Mouse (Mus musculus) MEL (cell line): ENCODE results near the gene Dnah5.

ENCODE experiments used
- BHLHE40 ChIP-seq: IDR thresholded peaks from 2 replicates; pipeline ENCODE4 v1.6.1; 2012; ENCODE audit warnings: low read depth, mild to moderate bottlenecking, inconsistent platforms, low read length, improper control_type of control experiment, borderline replicate concordance
- CHD2 ChIP-seq: IDR thresholded peaks from 2 replicates; pipeline ENCODE4 v1.6.1; 2011; ENCODE audit warnings: low read length, improper control_type of control experiment
- CTCF ChIP-seq, 3 experiments: IDR thresholded peaks in 2 of 3; conservative IDR thresholded peaks in 1 of 3; 2 replicates each; pipeline ENCODE4 v1.5.1; 2011 to 2012; ENCODE audit warnings: low read length in 3 of 3, low read depth in 2 of 3, mild to moderate bottlenecking in 2 of 3, improper control_type of control experiment in 1 of 3, inconsistent platforms in 1 of 3, mixed read lengths in 1 of 3, moderate library complexity in 1 of 3; ENCODE audit not compliant: control insufficient read depth in 1 of 3, insufficient read depth in 1 of 3, poor library complexity in 1 of 3, severe bottlenecking in 1 of 3
- ELF1 ChIP-seq: IDR thresholded peaks from 2 replicates; pipeline ENCODE4 v1.6.1; 2014; ENCODE audit warnings: low read depth, mild to moderate bottlenecking, inconsistent platforms, low read length, improper control_type of control experiment, moderate library complexity
- GATA1 ChIP-seq: IDR thresholded peaks from 2 replicates; pipeline ENCODE4 v1.6.1; 2011; ENCODE audit warnings: low read depth, low read length, improper control_type of control experiment
- JUND ChIP-seq: IDR thresholded peaks from 2 replicates; pipeline ENCODE4 v1.6.1; 2011; ENCODE audit warnings: low read depth, mild to moderate bottlenecking, improper control_type of control experiment, low read length
- MAX ChIP-seq: IDR thresholded peaks from 2 replicates; pipeline ENCODE4 v1.6.1; 2011; ENCODE audit warnings: low read length, improper control_type of control experiment
- POLR2A ChIP-seq, 2 experiments: IDR thresholded peaks; 2 replicates each; pipeline ENCODE4 v1.6.1; 2011 to 2012; ENCODE audit warnings: low read length in 2 of 2, mild to moderate bottlenecking in 2 of 2, control low read depth in 1 of 2, improper control_type of control experiment in 1 of 2, low read depth in 1 of 2, moderate library complexity in 1 of 2; ENCODE audit not compliant: control insufficient read depth in 1 of 2, insufficient read depth in 1 of 2, poor library complexity in 1 of 2
- TCF12 ChIP-seq: IDR thresholded peaks from 2 replicates; pipeline ENCODE4 v1.6.1; 2014; ENCODE audit warnings: low read depth, mild to moderate bottlenecking, inconsistent platforms, low read length, improper control_type of control experiment, moderate library complexity
- USF2 ChIP-seq, 2 experiments: IDR thresholded peaks; 2 replicates each; pipeline ENCODE4 v1.6.1; 2011 to 2012; ENCODE audit warnings: improper control_type of control experiment in 2 of 2, low read length in 2 of 2, borderline replicate concordance in 1 of 2, inconsistent platforms in 1 of 2, low read depth in 1 of 2, mild to moderate bottlenecking in 1 of 2; ENCODE audit not compliant: insufficient read depth in 1 of 2

DNA sequence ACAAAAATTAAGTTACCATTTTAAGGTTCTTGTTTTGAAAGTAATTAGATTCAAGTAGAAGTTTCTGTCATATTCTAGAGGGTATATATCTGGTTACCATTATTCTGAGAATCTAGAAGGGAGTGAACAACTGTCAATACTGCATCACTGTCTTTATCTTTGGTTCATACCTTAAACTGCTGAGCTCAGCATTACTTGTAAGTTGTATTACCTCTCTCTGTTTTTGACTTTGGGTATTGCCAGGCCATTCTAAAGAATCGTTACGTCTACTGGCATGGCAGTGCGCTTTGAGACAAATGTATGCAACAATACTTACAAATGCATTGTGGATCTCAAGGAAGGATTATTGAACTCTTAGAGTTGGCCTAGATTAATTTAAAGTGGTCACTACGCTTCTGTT is 240.9 kb downstream of the Dnah5 start:
- TF ChIP-seq CHD2 (no peak), POLR2A (IDR thresholded peaks at IDR 0.05; ENCODE audit: control insufficient read depth in 1 of 2, insufficient read depth in 1 of 2, low read depth in 1 of 2, low read length in 2 of 2, poor library complexity in 1 of 2) (no peak), CTCF (IDR thresholded peaks at IDR 0.05 in 2 of 3, conservative IDR thresholded peaks at IDR 0.05 in 1 of 3; ENCODE audit: control insufficient read depth in 1 of 3, insufficient read depth in 1 of 3, low read depth in 2 of 3, low read length in 3 of 3, poor library complexity in 1 of 3, severe bottlenecking in 1 of 3) (no peak), TCF12 (no peak), JUND (no peak), BHLHE40 (no peak), MAX (no peak), GATA1 (no peak), ELF1 (no peak), USF2 (IDR thresholded peaks at IDR 0.05; ENCODE audit: borderline replicate concordance in 1 of 2, insufficient read depth in 1 of 2, low read depth in 1 of 2, low read length in 2 of 2) (no peak)
